Comparison of ENCODE assay signal across 8 mouse cellular contexts in genomic region chr14:30825476-30826131, GRCm38 (mm10). TPM values are rescaled to one million over a fixed set of nuclear protein-coding genes. Genes with fewer than 3 reads are reported as not detected.
DNase-seq lines count a peak whose midpoint lies in the region; ATAC-seq lines count a peak whose summit lies in the region.

Gene Tmem110, plus strand, starts transcription at chr14:30825590.

- peaks cover 29% of the 10 kb centered on the region for H3K4me1 ChIP-seq in hindbrain, embryonic 10.5 days (replicated peaks)

- H3K4me3 ChIP-seq in hindbrain, embryonic 10.5 days: peak within 1 kb of the TSS; percentile 84

- under 1% methylated on average over 68 of the region's 68 CpGs for WGBS in hindbrain, embryonic 10.5 days

- no peaks in the 10 kb centered on the region for H3K9me3 ChIP-seq in hindbrain, embryonic 10.5 days

- H3K27ac ChIP-seq in hindbrain, embryonic 10.5 days: peak within 1 kb of the TSS; percentile 93

- peak; percentile 98 for ATAC-seq in frontal cortex, adult (ENCODE audit: low TSS enrichment)

- peak; percentile 26 for DNase-seq in MEL-GATA-1-ER (ENCODE audit: extremely low read depth, low read depth)
- peak; percentile 91 for DNase-seq in cerebellum, adult 8-10 months
- peak; percentile 87 for DNase-seq in hindbrain, embryonic 10.5 days (ENCODE audit: low spot score)
- peak; percentile 82 to 88 for DNase-seq in layer of hippocampus, postnatal 10 days (ENCODE audit: low spot score in 2 of 2)
- DNase-seq in lung, postnatal 10 days: peak; percentile 94
- peak; percentile 84 for DNase-seq in ovary, postnatal 36 days (ENCODE audit: low spot score)
- DNase-seq in thymus, postnatal 25 days: peak; percentile 90

- no peaks in the 10 kb centered on the region; the same call in 1 of the 2 replicates for H3K36me3 ChIP-seq in hindbrain, embryonic 10.5 days

- H3K27me3 ChIP-seq in hindbrain, embryonic 10.5 days (ENCODE audit: insufficient read depth, poor library complexity, severe bottlenecking): no peaks in the 10 kb centered on the region

RNA-seq across cellular contexts. Expression of gene Tmem110, which starts in this region (rescaled TPM):
- polyA plus RNA-seq in hindbrain, embryonic 10.5 days (2016; fragmentation: Nextera tagmentation; extraction: Ambion mirVana): 22.4 and 26.3 TPM in 2 replicates
- total RNA-seq in layer of hippocampus, postnatal 10 days (2021): 10 to 100 TPM; 18.2 to 31.3 TPM

Comparison
In these comparisons a context has a peak if more than half of its experiments do, and no peak if none do; other contexts are left out.
1. Peak in every context shown above with its lines: DNase-seq, ATAC-seq, H3K4me3 ChIP-seq and H3K27ac ChIP-seq.
2. DNase-seq: peak in every context shown above with its lines; median percentile 94 in lung, postnatal 10 days; 91 in cerebellum, adult 8-10 months; 90 in thymus, postnatal 25 days; 87 in hindbrain, embryonic 10.5 days; 85 in layer of hippocampus, postnatal 10 days; 84 in ovary, postnatal 36 days; 26 in MEL-GATA-1-ER.